Mouse (Mus musculus) intestine, postnatal 0 days (tissue): Measurements from ENCODE around the gene Rbm4. TPM values are rescaled to one million over a fixed set of nuclear protein-coding genes. Genes with fewer than 3 reads are reported as not detected.

Source experiments
- ATAC-seq: fragments of 200-750 bp; cut with Nextera tagmentation; 2 replicates; pipeline ENCODE4 v1.8.0; 2017; ENCODE audit warnings: mild to moderate bottlenecking, moderate TSS enrichment, moderate library complexity
- H3K27ac ChIP-seq: fragments of 300-500 bp; sonication (generic); 2 replicates; pipeline ENCODE4 v1.5.1; 2014; ENCODE audit warnings: mild to moderate bottlenecking, low read depth, low read length, moderate library complexity
- H3K27me3 ChIP-seq: fragments of 300-500 bp; sonication (generic); replicated peaks from 2 replicates; pipeline ENCODE4 v1.6.1; 2014; ENCODE audit warnings: low read length, mixed read lengths; ENCODE audit not compliant: control insufficient read depth, insufficient read depth
- H3K36me3 ChIP-seq: fragments of 300-500 bp; sonication (generic); 2 replicates; pipeline ENCODE4 v1.6.1; 2014; ENCODE audit warnings: mild to moderate bottlenecking, moderate library complexity; ENCODE audit not compliant: control insufficient read depth, insufficient read depth
- H3K4me1 ChIP-seq: fragments of 300-500 bp; sonication (generic); replicated peaks from 2 replicates; pipeline ENCODE4 v1.6.1; 2014; ENCODE audit warnings: antibody characterized with exemption, low read length, mixed read lengths; ENCODE audit not compliant: control insufficient read depth, insufficient read depth
- H3K4me2 ChIP-seq: fragments of 300-500 bp; sonication (generic); replicated peaks from 2 replicates; pipeline ENCODE4 v1.6.1; 2014; ENCODE audit warnings: low read depth, mild to moderate bottlenecking, moderate library complexity
- H3K4me3 ChIP-seq: fragments of 300-500 bp; sonication (generic); 2 replicates; pipeline ENCODE4 v1.5.1; 2014; ENCODE audit warnings: low read depth, low read length
- H3K9ac ChIP-seq: fragments of 300-500 bp; sonication (generic); 2 replicates; pipeline ENCODE4 v1.6.1; 2014; ENCODE audit warnings: mild to moderate bottlenecking, low read depth, low read length
- H3K9me3 ChIP-seq: fragments of 300-500 bp; sonication (generic); 2 replicates; pipeline ENCODE4 v1.6.1; 2016; ENCODE audit warnings: mixed run types; ENCODE audit not compliant: control insufficient read depth
- CTCF ChIP-seq: sonication (generic); IDR thresholded peaks from 2 replicates; pipeline ENCODE4 v1.5.1; 2016; ENCODE audit warnings: low read depth, mild to moderate bottlenecking, control low read depth, antibody characterized with exemption, moderate library complexity
- WGBS: fragments of 180-500 bp; shearing (Covaris S2); extraction: QIAGEN DNeasy Blood & Tissue Kit; methylation state at CpG from one replicate; pipeline ENCODE4 v1.1.7; 2014; 5-methylcytosine and 5-hydroxymethylcytosine counted together
- polyA plus RNA-seq: library from polyadenylated mRNA; unstranded; fragments of >200 nt; fragmentation: Nextera tagmentation; extraction: Ambion mirVana; gene quantifications from 2 replicates; pipeline ENCODE4 v1.2.1, GENCODE M21; 2015

Rbm4 gene
- polyA plus RNA-seq, 1 experiment from 2014 or later = 21.6 TPM

GRCm38 (mm10) chr19:4836096-4836495 is 42.4 kb upstream of the Rbm4 start:
- Histone ChIP-seq H3K4me1 (peaks cover 7% of the 10 kb centered on the region; the same call in 1 of the 2 replicates), H3K4me3 (no peak overlapping the region), H3K27me3 (peaks cover 6% of the 10 kb centered on the region; the same call in 1 of the 2 replicates), H3K9ac (no peak overlapping the region), H3K36me3 (peaks cover 13% of the 10 kb centered on the region; the same call in 1 of the 2 replicates), H3K4me2 (no peak overlapping the region), H3K27ac (peak overlapping the region; percentile 70; the same call in 1 of the 2 replicates), H3K9me3 (no peaks in the 10 kb centered on the region)
- no peak for TF ChIP-seq CTCF
- no peak for ATAC-seq
- 43% methylated on average over 2 of the region's 2 CpGs for WGBS

GRCm38 (mm10) chr19:4833977-4834376 is 40.3 kb upstream of the Rbm4 start:
- peaks cover 13% of the 10 kb centered on the region; the same call in 1 of the 2 replicates for H3K36me3 ChIP-seq
- WGBS = 84% methylated on average over 8 of the region's 8 CpGs
- H3K4me2 ChIP-seq = no peak overlapping the region
- no peaks in the 10 kb centered on the region for H3K27me3 ChIP-seq
- no peak for TF ChIP-seq CTCF
- H3K9ac ChIP-seq = no peak overlapping the region
- H3K4me1 ChIP-seq = 0 out of 2 replicates have a peak, but pooled peaks cover 7% of the 10 kb centered on the region
- H3K4me3 ChIP-seq = no peak overlapping the region
- H3K27ac ChIP-seq = no peak overlapping the region
- no peak for ATAC-seq
- H3K9me3 ChIP-seq = no peaks in the 10 kb centered on the region

- TF ChIP-seq CTCF = no peak
- peak overlapping the region; percentile 30; the same call in 1 of the 2 replicates for H3K4me2 ChIP-seq
- H3K27ac ChIP-seq = no peak overlapping the region
- H3K27me3 ChIP-seq = no peaks in the 10 kb centered on the region
- H3K4me1 ChIP-seq = no peaks in the 10 kb centered on the region
- H3K9me3 ChIP-seq = no peaks in the 10 kb centered on the region
- WGBS = 48% methylated on average over 7 of the region's 7 CpGs
- H3K36me3 ChIP-seq = peaks cover 23% of the 10 kb centered on the region
- ATAC-seq = peak; percentile 21; the same call in 1 of the 2 replicates
- H3K4me3 ChIP-seq = no peak overlapping the region
- no peak overlapping the region for H3K9ac ChIP-seq
These were observed 35.5 kb upstream of the Rbm4 start for GRCm38 (mm10) chr19:4829156-4829555.

- Histone ChIP-seq H3K9me3 (no peaks in the 10 kb centered on the region), H3K9ac (no peak overlapping the region), H3K27ac (no peak overlapping the region), H3K4me1 (no peaks in the 10 kb centered on the region), H3K36me3 (peaks cover 23% of the 10 kb centered on the region), H3K27me3 (no peaks in the 10 kb centered on the region), H3K4me3 (no peak overlapping the region), H3K4me2 (peak overlapping the region; percentile 30)
- TF ChIP-seq CTCF = no peak
- peak; percentile 70 for ATAC-seq
- 36% methylated on average over 16 of the region's 16 CpGs for WGBS
These were observed 34.9 kb upstream of the Rbm4 start for GRCm38 (mm10) chr19:4828444-4829114.

DNA sequence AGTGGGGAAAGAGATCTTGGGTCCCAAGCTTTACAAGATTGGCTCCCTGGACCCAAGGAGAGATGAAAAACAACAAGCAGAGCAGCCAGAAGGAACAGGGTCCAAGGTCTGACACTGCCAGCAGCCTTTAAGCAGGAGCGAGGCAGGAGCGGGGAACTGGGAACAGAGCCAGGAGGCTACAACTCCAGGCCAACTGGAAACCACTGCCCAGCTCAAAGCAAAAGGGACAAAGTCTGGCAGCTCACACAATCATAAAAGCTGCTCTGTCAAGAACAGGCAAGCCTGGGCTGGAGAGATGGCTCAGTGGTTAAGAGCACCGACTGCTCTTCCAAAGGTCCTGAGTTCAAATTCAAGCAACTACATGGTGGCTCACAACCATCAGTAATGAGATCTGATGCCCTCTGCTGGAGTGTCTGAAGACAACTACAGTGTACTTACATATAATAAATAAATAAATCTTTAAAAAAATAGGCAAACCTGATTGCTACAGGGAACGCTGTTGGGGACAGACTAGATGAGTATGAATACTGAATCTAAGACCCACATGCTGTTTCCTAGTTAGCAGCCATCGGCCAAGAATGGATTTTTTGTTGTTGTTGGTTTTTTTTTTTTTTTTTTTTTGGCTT is 27.1 kb upstream of the Rbm4 start:
- Histone ChIP-seq H3K9ac (no peak overlapping the region), H3K27me3 (no peaks in the 10 kb centered on the region), H3K9me3 (no peaks in the 10 kb centered on the region), H3K27ac (peak overlapping the region; percentile 57; the same call in 1 of the 2 replicates), H3K36me3 (peaks cover 13% of the 10 kb centered on the region), H3K4me3 (no peak overlapping the region), H3K4me2 (peak overlapping the region; percentile 32; the same call in 1 of the 2 replicates), H3K4me1 (no peaks in the 10 kb centered on the region; the same call in 1 of the 2 replicates)
- 38% methylated on average over 5 of the region's 5 CpGs for WGBS
- peak; percentile 91 for ATAC-seq
- peak; percentile 62 for TF ChIP-seq CTCF

DNA sequence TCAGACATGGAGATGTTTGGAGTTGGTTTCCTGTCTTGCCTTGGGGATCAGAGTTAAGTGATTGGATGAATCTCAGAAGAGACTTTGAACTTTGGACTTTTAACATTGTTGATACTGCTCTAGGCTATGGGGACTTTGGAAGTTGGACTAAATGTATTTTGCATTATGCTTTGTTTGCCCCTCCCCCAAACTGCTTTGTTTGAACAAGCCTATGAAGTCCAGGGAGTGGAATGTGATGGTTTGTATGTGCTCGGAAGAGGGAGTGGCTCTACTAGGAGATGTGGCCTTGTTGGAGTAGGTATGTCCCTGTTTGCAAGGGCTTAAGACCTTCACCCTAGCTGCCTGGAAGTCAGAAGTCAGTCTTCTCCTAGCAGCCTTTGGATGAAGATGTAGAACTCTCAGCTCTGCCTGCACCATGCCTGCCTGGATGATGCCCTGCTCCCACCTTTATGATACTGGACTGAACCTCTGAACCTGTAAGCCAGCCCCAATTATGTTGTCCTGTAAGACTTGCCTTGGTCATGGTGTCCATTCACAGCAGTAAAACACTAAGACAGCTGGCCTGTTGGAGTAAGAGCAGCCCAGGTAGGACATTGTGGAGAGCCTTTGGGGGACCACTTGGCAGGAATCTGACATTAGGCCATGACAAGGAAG is 23.6 kb upstream of the Rbm4 start:
- ATAC-seq = peak; percentile 90
- no peak overlapping the region for H3K4me3 ChIP-seq
- H3K27me3 ChIP-seq = no peaks in the 10 kb centered on the region
- no peak overlapping the region for H3K9ac ChIP-seq
- TF ChIP-seq CTCF = no peak
- peak overlapping the region; percentile 79 for H3K27ac ChIP-seq
- peak overlapping the region; percentile 17; the same call in 1 of the 2 replicates for H3K4me2 ChIP-seq
- H3K9me3 ChIP-seq = 0 out of 2 replicates have a peak, but pooled peaks cover 3% of the 10 kb centered on the region
- 16% methylated on average over 1 of the region's 1 CpGs for WGBS
- H3K36me3 ChIP-seq = no peaks in the 10 kb centered on the region
- no peaks in the 10 kb centered on the region; the same call in 1 of the 2 replicates for H3K4me1 ChIP-seq
